Comparison of ENCODE assay signal across 7 mouse cellular contexts in the genomic region with DNA sequence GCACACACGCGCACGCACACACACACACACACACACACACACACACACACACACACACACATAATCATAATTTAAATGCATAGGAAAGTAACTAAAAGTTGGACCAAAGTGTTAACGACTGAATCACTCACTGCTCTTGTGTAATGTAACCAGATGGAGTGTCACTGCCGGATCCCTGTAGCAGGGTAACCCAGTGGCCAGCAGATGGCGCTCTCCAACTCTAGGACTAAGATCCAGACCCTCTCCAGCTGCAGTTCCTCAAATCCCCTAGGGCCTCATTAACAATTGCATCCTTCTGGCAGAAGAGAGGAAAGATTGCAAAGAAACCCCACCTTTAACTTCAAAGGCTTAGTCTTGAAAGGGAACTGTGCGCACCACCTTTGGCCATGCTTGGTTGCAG.
A peak's percentile ranks its signal among the peaks of the same experiment; 100 is the strongest.
DNase-seq lines count a peak whose midpoint lies in the region; TF ChIP-seq lines count a peak whose summit lies in the region.

No protein-coding gene starts in this region.

- no peak overlapping the region for H3K4me3 ChIP-seq in gastrocnemius, adult 2 months
- H3K4me3 ChIP-seq in midbrain, embryonic 10.5 days, result no peak overlapping the region
- no peak overlapping the region for H3K4me3 ChIP-seq in small intestine, adult 2 months (ENCODE audit: low read depth, low read length)

- no peaks in the 10 kb centered on the region for H3K36me3 ChIP-seq in midbrain, embryonic 10.5 days
- H3K36me3 ChIP-seq in small intestine, adult 2 months (ENCODE audit: control insufficient read depth, insufficient read depth, low read length), result no peaks in the 10 kb centered on the region

- peak; percentile 88 for TF ChIP-seq CTCF in gastrocnemius, adult 2 months (IDR thresholded peaks at IDR 0.05)
- peak; percentile 91; the same call in 1 of the 2 replicates for TF ChIP-seq CTCF in small intestine, adult 2 months (IDR thresholded peaks at IDR 0.05; ENCODE audit: extremely low read depth, insufficient read length, insufficient replicate concordance, low read depth, low read length)

- H3K9me3 ChIP-seq in midbrain, embryonic 10.5 days (replicated peaks), result no peaks in the 10 kb centered on the region

- whole genome bisulfite sequencing in midbrain, embryonic 10.5 days, result 37% methylated on average over 7 of the region's 7 CpGs
- 48% methylated on average over 7 of the region's 7 CpGs for WGBS in small intestine, adult 2 months

- DNase-seq in T-cell, adult 2 months (ENCODE audit: low spot score), result peak; percentile 25
- DNase-seq in cerebellum, postnatal 4 days (ENCODE audit: low spot score in 2 of 2), result peak; percentile 68 to 80
- peak; percentile 88 for DNase-seq in gastrocnemius, adult 2 months
- DNase-seq in induced T-regulatory cell, adult 2 months (ENCODE audit: low read depth), result peak; percentile 76
- peak; percentile 75 to 88 for DNase-seq in left cerebral cortex, postnatal 10 days (ENCODE audit: extremely low spot score in 1 of 2, low spot score in 2 of 2)
- DNase-seq in midbrain, embryonic 10.5 days (ENCODE audit: low spot score), result peak; percentile 84

- intact Hi-C loops in gastrocnemius, adult 2 months (cut with DNase I), result loop anchor here (5.0 kb wide), 3 partner anchors 79 to 384 kb away; no protein-coding TSS in a partner anchor
- intact Hi-C loops in left cerebral cortex, postnatal 10 days (cut with DNase I), result loop anchor here (5.0 to 10.0 kb wide), 2 partner anchors 79 to 351 kb away; no protein-coding TSS in a partner anchor

- H3K27ac ChIP-seq in gastrocnemius, adult 2 months, result no peak overlapping the region
- no peak overlapping the region for H3K27ac ChIP-seq in midbrain, embryonic 10.5 days (replicated peaks)
- no peak overlapping the region for H3K27ac ChIP-seq in small intestine, adult 2 months (ENCODE audit: insufficient read depth, low read depth, low read length)

- H3K4me1 ChIP-seq in midbrain, embryonic 10.5 days, result 0 out of 2 replicates have a peak, but pooled peaks cover 3% of the 10 kb centered on the region
- peaks cover 16% of the 10 kb centered on the region; the same call in 1 of the 2 replicates for H3K4me1 ChIP-seq in small intestine, adult 2 months (ENCODE audit: control insufficient read depth, insufficient read depth, insufficient read length, low read length)

- no peaks in the 10 kb centered on the region for H3K27me3 ChIP-seq in midbrain, embryonic 10.5 days (ENCODE audit: low read depth, poor library complexity, severe bottlenecking)
- no peaks in the 10 kb centered on the region for H3K27me3 ChIP-seq in small intestine, adult 2 months (ENCODE audit: control insufficient read depth, insufficient read depth, low read length)

- no peak for TF ChIP-seq POLR2A in small intestine, adult 2 months (IDR thresholded peaks at IDR 0.05; ENCODE audit: low read depth, low read length)

Comparison
In these comparisons a context has a peak if more than half of its experiments do, and no peak if none do; other contexts are left out.
1. DNase-seq: peak in every context shown above with its lines; median percentile 88 in gastrocnemius, adult 2 months; 84 in midbrain, embryonic 10.5 days; 82 in left cerebral cortex, postnatal 10 days; 76 in induced T-regulatory cell, adult 2 months; 74 in cerebellum, postnatal 4 days; 25 in T-cell, adult 2 months.